Mouse (Mus musculus): Measurements from ENCODE around the gene Olfr630.
A peak's percentile ranks its signal among the peaks of the same experiment; 100 is the strongest.
"Not testable (repeated sequence)": the region's sequence is repeated elsewhere in the genome, so short reads cannot be mapped to it uniquely, and the experiment has no call there.

Gene Olfr630

GRCm38 (mm10) chr7:103757233-103757632 is at the start of gene Olfr630:
TSS of gene Olfr630 (minus strand) at chr7:103757333.
- DNase-seq (ENCODE audit: extremely low spot score, low read depth, low spot score): no peak

- peak; percentile 30 for DNase-seq (ENCODE audit: extremely low spot score, low read depth, low spot score)
These were observed 49.7 kb upstream of the Olfr630 start for GRCm38 (mm10) chr7:103806856-103807255.

- no peak for DNase-seq (ENCODE audit: extremely low spot score, low read depth, low spot score)
These were observed 35.7 kb upstream of the Olfr630 start for GRCm38 (mm10) chr7:103792669-103793388.

- no peak for DNase-seq (ENCODE audit: extremely low spot score, low read depth, low spot score)
These were observed 34.6 kb upstream of the Olfr630 start, which contains the start of gene Olfr67 for GRCm38 (mm10) chr7:103791721-103792120. TSS of gene Olfr67 (minus strand) at chr7:103791821.

GRCm38 (mm10) chr7:103779598-103779997 is 22.5 kb upstream of the Olfr630 start, which contains the start of gene Olfr68:
TSS of gene Olfr68 (minus strand) at chr7:103779698.
- DNase-seq (ENCODE audit: extremely low spot score, low read depth, low spot score): no peak

GRCm38 (mm10) chr7:103777652-103778051 is 20.5 kb upstream of the Olfr630 start:
- not testable (repeated sequence) for DNase-seq (ENCODE audit: extremely low spot score, low read depth, low spot score)

- no peak for DNase-seq (ENCODE audit: extremely low spot score, low read depth, low spot score)
These were observed 14.4 kb upstream of the Olfr630 start, which contains the start of gene Olfr69 for GRCm38 (mm10) chr7:103771494-103771893. TSS of gene Olfr69 (minus strand) at chr7:103771594.

GRCm38 (mm10) chr7:103767687-103768086 is 10.6 kb upstream of the Olfr630 start:
- DNase-seq (ENCODE audit: extremely low spot score, low read depth, low spot score): not testable (repeated sequence)

- not testable (repeated sequence) for DNase-seq (ENCODE audit: extremely low spot score, low read depth, low spot score)
These were observed 5.1 kb upstream of the Olfr630 start for GRCm38 (mm10) chr7:103762212-103762611.

GRCm38 (mm10) chr7:103744843-103745242 is 12.3 kb downstream of the Olfr630 start, which contains the start of gene Olfr629:
TSS of gene Olfr629 (minus strand) at chr7:103744943.
- no peak for DNase-seq (ENCODE audit: extremely low spot score, low read depth, low spot score)

- DNase-seq (ENCODE audit: extremely low spot score, low read depth, low spot score): no peak
These were observed 27.1 kb downstream of the Olfr630 start, which contains the start of gene Olfr628 for GRCm38 (mm10) chr7:103730074-103730473. TSS of gene Olfr628 (plus strand) at chr7:103730374.

GRCm38 (mm10) chr7:103716398-103716797 is 40.7 kb downstream of the Olfr630 start:
- DNase-seq (ENCODE audit: extremely low spot score, low read depth, low spot score): not testable (repeated sequence)

- DNase-seq (ENCODE audit: extremely low spot score, low read depth, low spot score): no peak
These were observed 42.8 kb downstream of the Olfr630 start, which contains the start of gene Olfr243 for GRCm38 (mm10) chr7:103714371-103714770. TSS of gene Olfr243 (plus strand) at chr7:103714671.

GRCm38 (mm10) chr7:103712024-103712423 is 45.1 kb downstream of the Olfr630 start:
- no peak for DNase-seq (ENCODE audit: extremely low spot score, low read depth, low spot score)

Data from hindlimb bud, embryonic 11.5 days (tissue).